Mouse (Mus musculus): ENCODE measurements around the gene Swsap1. TPM values are rescaled to one million over a fixed set of nuclear protein-coding genes. Genes with fewer than 3 reads are reported as not detected.

Swsap1 gene
- total RNA-seq, 2 experiments from 2014 or later, result 12.6 to 14.9 TPM

DNA sequence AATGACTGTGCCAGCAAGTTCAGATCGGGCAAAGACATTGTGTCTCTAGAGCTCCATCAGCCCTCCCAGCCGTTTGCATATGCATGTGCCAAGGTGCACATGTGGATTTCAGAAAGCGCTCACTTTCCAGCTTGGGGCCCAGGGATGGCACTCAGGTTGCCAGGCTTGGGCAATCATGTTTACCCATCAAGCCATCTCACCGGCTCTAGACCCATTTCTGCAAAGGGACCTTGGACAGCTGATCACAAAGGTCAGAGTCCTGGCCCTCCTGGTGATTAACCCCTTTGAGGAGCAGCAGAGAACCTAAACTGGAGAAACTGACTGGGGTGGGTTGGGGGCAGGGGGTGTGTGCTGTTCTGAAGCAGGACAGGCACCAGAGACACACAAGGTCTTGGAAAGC, 36.7 kb downstream of the Swsap1 start:
- no peak for DNase-seq (ENCODE audit: extremely low spot score in 1 of 2, low spot score in 2 of 2)
- intact Hi-C loops (cut with DNase I), result no loop called here

DNA sequence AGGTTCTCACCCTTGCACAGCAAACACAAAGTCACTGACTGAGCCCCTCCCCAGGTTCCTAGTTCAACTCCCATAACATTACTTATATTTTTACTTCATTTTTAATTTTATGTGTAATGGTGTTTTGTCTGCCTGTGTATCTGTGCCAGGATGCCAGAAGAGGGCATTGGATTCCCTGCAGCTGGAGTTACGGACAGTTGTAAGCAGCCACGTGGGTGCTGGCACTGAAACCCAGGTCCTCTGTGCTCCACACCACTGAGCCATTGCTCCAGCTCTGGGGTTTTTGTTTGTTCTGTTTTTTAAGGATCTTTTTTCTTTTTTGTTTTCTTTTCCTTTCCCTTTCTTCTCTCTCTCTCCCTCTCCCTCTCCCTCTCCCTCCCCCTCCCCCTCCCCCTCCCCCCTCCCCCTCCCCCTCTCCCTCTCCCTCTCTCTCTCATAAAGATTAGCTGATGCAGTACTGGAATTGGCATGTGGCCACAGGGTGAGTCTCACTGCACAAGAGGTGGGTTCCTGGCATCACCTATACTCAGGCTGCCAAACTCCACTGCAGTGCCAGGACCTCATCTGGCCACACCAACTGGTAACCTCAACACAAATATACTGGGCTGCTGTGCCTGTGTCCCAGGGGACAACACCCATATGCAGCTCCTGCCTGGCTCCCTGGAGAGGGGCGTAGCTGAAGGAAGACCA, 40.8 kb downstream of the Swsap1 start:
- DNase-seq (ENCODE audit: extremely low spot score in 1 of 2, low spot score in 2 of 2), result no peak
- intact Hi-C loops (cut with DNase I), result loop anchor here (5.0 kb wide), 1 partner anchor 34 kb away; the partner anchor contains the start of gene Epor

DNA sequence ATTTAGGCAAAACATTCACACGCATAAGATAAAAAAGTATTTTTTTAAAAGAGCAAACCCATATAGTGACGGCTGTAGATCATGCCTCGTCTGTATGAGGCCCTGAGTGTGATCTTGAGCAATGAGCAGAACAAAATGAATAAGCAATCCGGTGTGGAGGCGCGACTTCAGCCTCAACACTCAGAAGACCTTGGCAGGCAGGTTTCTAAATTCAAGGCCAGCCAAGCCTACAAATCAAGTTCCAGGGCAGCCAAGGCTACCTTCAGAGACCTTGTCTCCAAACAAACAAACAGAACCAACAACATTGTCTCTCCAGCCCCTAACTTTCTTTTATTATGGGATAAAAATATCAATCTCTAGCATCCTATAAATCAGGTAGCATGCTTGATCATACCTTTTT, 44.7 kb downstream of the Swsap1 start:
- intact Hi-C loops (cut with DNase I), result no loop called here

DNA sequence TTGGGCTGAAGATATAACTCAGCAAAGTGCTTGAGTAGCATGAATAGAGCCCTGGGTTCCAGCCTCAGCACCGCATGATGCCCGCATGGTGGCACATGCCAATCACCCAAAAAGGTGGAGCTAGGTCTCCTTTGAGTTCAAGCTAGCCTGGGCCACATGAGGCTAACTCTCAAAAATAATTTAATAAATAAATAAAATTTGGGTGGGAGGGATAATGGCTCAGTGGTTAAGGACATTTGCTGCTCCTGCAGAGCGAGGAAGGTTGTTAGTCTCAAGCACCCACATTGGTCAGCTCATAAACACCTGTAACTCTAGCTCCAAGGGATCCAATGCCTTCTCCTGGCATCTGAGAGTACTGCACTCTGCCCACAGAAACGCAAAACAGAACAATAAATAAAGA, 46.1 kb downstream of the Swsap1 start:
- intact Hi-C loops (cut with DNase I), result no loop called here
- no peak for DNase-seq (ENCODE audit: extremely low spot score in 1 of 2, low spot score in 2 of 2)

More for the DNA sequence above, 44.7 kb downstream of the Swsap1 start:
- DNase-seq (ENCODE audit: extremely low spot score in 1 of 2, low spot score in 2 of 2), result no peak

DNA sequence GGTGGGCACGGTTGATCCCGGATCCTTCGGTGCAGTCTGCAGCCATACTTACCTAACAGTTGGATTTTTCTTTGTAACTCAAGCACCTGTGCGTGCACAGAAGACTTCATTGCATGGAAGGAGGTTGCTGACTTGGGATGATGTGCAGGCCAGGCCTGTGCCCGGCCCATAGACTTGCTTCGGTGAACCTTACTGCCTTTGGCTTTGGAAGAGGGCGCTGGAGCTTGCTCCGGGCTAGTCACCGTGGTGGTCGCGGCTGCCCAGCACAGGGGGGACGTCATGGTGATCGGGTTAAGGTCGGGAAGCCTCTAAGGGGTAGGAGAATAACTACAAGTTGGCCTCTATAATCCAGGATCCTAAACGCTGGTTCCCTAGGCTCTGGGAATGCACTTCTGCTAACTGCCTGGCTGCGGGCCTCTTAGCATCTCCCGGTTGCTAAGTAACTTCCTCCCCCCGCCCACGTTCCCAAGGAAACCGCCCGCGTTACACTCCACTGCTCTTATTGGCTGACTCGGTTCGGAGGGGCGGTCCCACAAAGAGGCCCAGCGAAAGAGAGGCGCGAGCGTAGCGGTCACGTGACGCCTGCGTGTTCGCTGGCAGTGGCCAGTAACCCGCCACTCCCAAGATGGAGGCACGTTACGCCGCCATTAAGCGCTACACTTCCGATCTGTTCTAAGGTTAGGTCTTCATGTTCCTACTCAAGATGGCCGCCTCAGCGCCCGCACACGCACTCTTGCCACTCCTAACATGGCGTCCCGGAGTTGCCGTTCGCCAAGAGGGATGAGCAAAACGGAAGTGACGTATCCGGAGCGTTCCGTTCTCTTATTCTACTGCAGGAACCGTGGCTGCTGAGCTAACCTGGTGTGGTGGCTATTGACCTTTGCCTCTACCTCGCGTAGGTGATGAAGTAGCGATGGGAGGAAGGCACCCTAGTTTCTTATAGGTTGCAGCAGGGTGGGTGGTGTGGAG, 46.9 kb downstream of the Swsap1 start, which contains the start of the genes Ccdc151 and Prkcsh:
Gene Ccdc151, minus strand, starts transcription at position 441 of the 969 bp plus-strand sequence.
Gene Prkcsh, plus strand, starts transcription at position 613 of the 969 bp plus-strand sequence.
- intact Hi-C loops (cut with DNase I), result no loop called here
- DNase-seq (ENCODE audit: extremely low spot score in 1 of 2, low spot score in 2 of 2), result peak; percentile 100

DNA sequence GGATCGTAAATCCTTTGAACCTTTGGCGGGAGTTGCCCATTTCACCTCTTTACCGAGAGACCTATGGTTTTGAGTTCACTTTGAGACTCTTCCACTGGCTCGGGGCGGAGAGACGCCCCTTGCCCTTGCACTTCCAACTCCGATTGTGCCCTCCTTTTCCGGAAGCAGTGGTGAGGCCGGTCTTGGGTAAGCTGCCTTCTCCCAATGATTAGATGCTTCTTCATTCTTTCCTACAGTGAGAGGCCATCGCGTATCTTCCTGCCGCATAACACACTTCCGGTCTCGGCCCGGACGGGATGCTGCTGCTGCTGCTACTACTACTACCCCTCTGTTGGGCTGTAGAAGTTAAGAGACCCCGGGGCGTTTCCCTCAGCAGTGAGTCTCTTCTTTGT, 47.6 kb downstream of the Swsap1 start:
- peak in 1 of 2 experiments; percentile 51 for DNase-seq (ENCODE audit: extremely low spot score in 1 of 2, low spot score in 2 of 2)
- intact Hi-C loops (cut with DNase I), result no loop called here

DNA sequence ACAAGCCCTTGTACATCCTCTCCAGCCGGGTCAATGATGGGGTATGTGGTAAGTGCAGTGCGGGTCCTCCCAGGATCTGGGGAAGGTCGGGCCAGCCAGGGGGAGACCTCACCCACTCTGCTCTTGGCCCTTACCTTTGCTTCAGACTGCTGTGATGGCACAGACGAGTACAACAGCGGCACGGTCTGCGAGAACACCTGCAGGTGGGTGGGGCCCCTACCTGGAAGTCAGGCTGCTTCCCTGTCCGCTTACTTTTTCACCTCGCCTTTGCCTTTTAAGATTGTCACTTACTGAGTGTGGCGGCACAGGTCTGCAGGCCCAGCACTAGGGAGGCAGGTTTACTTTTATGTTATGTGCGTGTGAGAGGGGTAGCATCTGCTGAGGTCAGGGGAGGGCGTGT, 49.0 kb downstream of the Swsap1 start:
- no peak for DNase-seq (ENCODE audit: extremely low spot score in 1 of 2, low spot score in 2 of 2)
- intact Hi-C loops (cut with DNase I), result no loop called here

Other genes with a start within 250 kb of the Swsap1 start
- 10 to 100 TPM; 17.2 to 19.2 TPM for gene Ldlr, start 232.3 kb upstream of the Swsap1 start, total RNA-seq (2021)
- gene Spc24, start 195.5 kb upstream of the Swsap1 start, total RNA-seq (2021), result 1 to 10 TPM; 2.9 to 3.5 TPM
- gene Kank2, start 157.0 kb upstream of the Swsap1 start, total RNA-seq (2021), result 1 to 10 TPM; 6.7 to 7.7 TPM
- gene Angptl8, start 120.2 kb upstream of the Swsap1 start, total RNA-seq (2021), result not detected
- 10 to 100 TPM; 23.5 to 25.2 TPM for gene Dock6, start 103.1 kb upstream of the Swsap1 start, total RNA-seq (2021)
- gene Rab3d, start 37.6 kb upstream of the Swsap1 start, total RNA-seq (2021), result 10 to 100 TPM; 22.0 to 25.0 TPM
- gene Ccdc159, start 28.3 kb upstream of the Swsap1 start, total RNA-seq (2021), result 10 to 100 TPM; 15.3 to 15.8 TPM
- 10 to 100 TPM; 31.2 to 35.1 TPM for gene Tmem205, start 28.2 kb upstream of the Swsap1 start, total RNA-seq (2021)
- gene Plppr2, start 18.7 kb upstream of the Swsap1 start, total RNA-seq (2021), result 100 to 1,000 TPM; 259 to 269 TPM
- 1 to 10 TPM; 1.4 to 1.9 TPM for gene Epor, start 7.8 kb downstream of the Swsap1 start, total RNA-seq (2021)
- gene Rgl3, start 33.7 kb downstream of the Swsap1 start, total RNA-seq (2021), result 1 to 10 TPM; 1.3 to 1.8 TPM
- gene Ccdc151, start 46.9 kb downstream of the Swsap1 start, total RNA-seq (2021), result 1 to 10 TPM; 5.2 to 6.7 TPM
- 10 to 100 TPM; 92.2 to 94.9 TPM for gene Prkcsh, start 47.1 kb downstream of the Swsap1 start, total RNA-seq (2021)
- 100 to 1,000 TPM; 184 to 210 TPM for gene Elavl3, start 96.3 kb downstream of the Swsap1 start, total RNA-seq (2021)
- under 1 TPM; 0.85 to 0.94 TPM for gene Gm49318, start 115.5 kb downstream of the Swsap1 start, total RNA-seq (2021)
- gene Zfp653, start 115.6 kb downstream of the Swsap1 start, total RNA-seq (2021), result 10 to 100 TPM; 20.7 to 20.8 TPM
- gene Ecsit, start 129.7 kb downstream of the Swsap1 start, total RNA-seq (2021), result 10 to 100 TPM; 40.5 to 42.8 TPM
- gene Cnn1, start 143.5 kb downstream of the Swsap1 start, total RNA-seq (2021), result under 1 TPM; 0.20 to 0.39 TPM
- 10 to 100 TPM; 63.0 to 63.7 TPM for gene Elof1, start 161.4 kb downstream of the Swsap1 start, total RNA-seq (2021)
- under 1 TPM; 0.61 to 0.75 TPM for gene Acp5, start 180.0 kb downstream of the Swsap1 start, total RNA-seq (2021)
- gene Pigyl, start 201.1 kb downstream of the Swsap1 start, total RNA-seq (2021), result 10 to 100 TPM; 40.9 to 42.3 TPM
- gene Zfp872, start 232.3 kb downstream of the Swsap1 start, total RNA-seq (2021), result under 1 TPM; 0.21 to 0.39 TPM

All from left cerebral cortex, postnatal 10 days (tissue).